Mouse (Mus musculus) stomach, embryonic 14.5 days (tissue): ENCODE data around the gene March11. TPM values are rescaled to one million over a fixed set of nuclear protein-coding genes. Genes with fewer than 3 reads are reported as not detected.
A peak's percentile ranks its signal among the peaks of the same experiment; 100 is the strongest.

Experiments
- ATAC-seq: fragments of 200-750 bp; cut with Nextera tagmentation; 2 replicates; pipeline ENCODE4 v1.8.0; 2017; ENCODE audit warnings: low read depth, moderate TSS enrichment; ENCODE audit not compliant: insufficient number of reproducible peaks, insufficient read depth, low FRiP score
- H3K27ac ChIP-seq: fragments of 300-500 bp; sonication (generic); 2 replicates; pipeline ENCODE4 v1.5.1; 2014; ENCODE audit warnings: mild to moderate bottlenecking, low read length, moderate library complexity, mixed read lengths
- H3K27me3 ChIP-seq: fragments of 300-500 bp; sonication (generic); 2 replicates; pipeline ENCODE4 v1.6.1; 2014; ENCODE audit warnings: low read length, control low read depth, mixed read lengths; ENCODE audit not compliant: control insufficient read depth, insufficient read depth
- H3K36me3 ChIP-seq: fragments of 300-500 bp; sonication (generic); 2 replicates; pipeline ENCODE4 v1.6.1; 2014; ENCODE audit warnings: mild to moderate bottlenecking, control low read depth, low read length, moderate library complexity, mixed read lengths; ENCODE audit not compliant: control insufficient read depth, insufficient read depth
- H3K4me1 ChIP-seq: fragments of 300-500 bp; sonication (generic); 2 replicates; pipeline ENCODE4 v1.6.1; 2014; ENCODE audit warnings: low read length, control low read depth, mixed read lengths; ENCODE audit not compliant: control insufficient read depth, insufficient read depth
- H3K4me2 ChIP-seq: fragments of 300-500 bp; sonication (generic); replicated peaks from 2 replicates; pipeline ENCODE4 v1.6.1; 2014; ENCODE audit warnings: low read depth, low read length, control low read depth
- H3K4me3 ChIP-seq: fragments of 300-500 bp; sonication (generic); 2 replicates; pipeline ENCODE4 v1.5.1; 2014; ENCODE audit warnings: low read depth, low read length, control low read depth
- H3K9ac ChIP-seq: fragments of 300-500 bp; sonication (generic); replicated peaks from 2 replicates; pipeline ENCODE4 v1.6.1; 2014; ENCODE audit warnings: low read depth, mild to moderate bottlenecking, control low read depth, low read length, moderate library complexity, mixed read lengths
- H3K9me3 ChIP-seq: fragments of 300-500 bp; sonication (generic); 2 replicates; pipeline ENCODE4 v1.6.1; 2016; ENCODE audit warnings: low read depth, low read length, control low read depth; ENCODE audit not compliant: control insufficient read depth
- WGBS: fragments of 180-500 bp; shearing (Covaris S2); extraction: QIAGEN DNeasy Blood & Tissue Kit; methylation state at CpG from one replicate; pipeline ENCODE4 v1.1.7; 2014; 5-methylcytosine and 5-hydroxymethylcytosine counted together
- polyA plus RNA-seq: library from polyadenylated mRNA; unstranded; fragments of >200 nt; fragmentation: Nextera tagmentation; extraction: Ambion mirVana; gene quantifications from 2 replicates; pipeline ENCODE4 v1.2.1, GENCODE M21; 2014

March11 gene
- 0.26 TPM in 1 of 2 replicates, not detected in the other for polyA plus RNA-seq

- H3K27ac ChIP-seq, result no peak within 1 kb of the TSS
- no peaks in the 10 kb centered on the region for H3K36me3 ChIP-seq
- peak within 1 kb of the TSS; percentile 57 for H3K4me3 ChIP-seq
- H3K4me2 ChIP-seq, result peak within 1 kb of the TSS; percentile 96
- whole genome bisulfite sequencing, result under 1% methylated on average over 55 of the region's 56 CpGs
- no peaks in the 10 kb centered on the region for H3K9me3 ChIP-seq
- H3K9ac ChIP-seq, result no peak within 1 kb of the TSS
- peak; percentile 81 for ATAC-seq
- H3K27me3 ChIP-seq, result 0 out of 2 replicates have a peak, but pooled peaks cover 7% of the 10 kb centered on the region
- 0 out of 2 replicates have a peak, but pooled peaks cover 6% of the 10 kb centered on the region for H3K4me1 ChIP-seq
Measured at GRCm38 (mm10) chr15:26308629-26309230, at the start of gene March11. TSS of gene March11 (plus strand) at chr15:26309048.

DNA sequence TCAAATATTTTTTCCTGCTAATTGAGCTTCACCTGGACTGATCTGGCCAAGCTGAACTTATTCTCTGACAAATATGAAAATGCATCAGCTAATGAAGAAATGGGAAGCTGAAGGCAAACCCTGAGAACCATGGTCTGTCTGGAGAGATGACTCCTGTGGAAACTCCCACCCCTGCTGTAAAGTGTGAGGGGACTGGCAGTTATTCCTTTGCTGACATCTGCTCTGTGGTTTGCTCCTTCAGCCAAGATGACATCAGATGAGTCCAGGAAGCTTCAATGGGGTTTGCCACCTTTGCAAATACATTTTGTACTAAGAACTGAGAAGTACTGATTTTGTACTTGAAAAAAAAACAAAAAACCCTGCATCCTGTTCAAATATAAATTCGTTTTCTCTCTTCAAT, 46.5 kb upstream of the March11 start:
- no peaks in the 10 kb centered on the region for H3K27me3 ChIP-seq
- no peak overlapping the region for H3K27ac ChIP-seq
- H3K9me3 ChIP-seq, result no peaks in the 10 kb centered on the region
- ATAC-seq, result no peak
- WGBS, result 43% methylated on average over 1 of the region's 1 CpGs
- H3K4me1 ChIP-seq, result no peaks in the 10 kb centered on the region
- no peak overlapping the region for H3K9ac ChIP-seq
- H3K4me2 ChIP-seq, result no peak overlapping the region
- H3K4me3 ChIP-seq, result no peak overlapping the region
- H3K36me3 ChIP-seq, result no peaks in the 10 kb centered on the region

DNA sequence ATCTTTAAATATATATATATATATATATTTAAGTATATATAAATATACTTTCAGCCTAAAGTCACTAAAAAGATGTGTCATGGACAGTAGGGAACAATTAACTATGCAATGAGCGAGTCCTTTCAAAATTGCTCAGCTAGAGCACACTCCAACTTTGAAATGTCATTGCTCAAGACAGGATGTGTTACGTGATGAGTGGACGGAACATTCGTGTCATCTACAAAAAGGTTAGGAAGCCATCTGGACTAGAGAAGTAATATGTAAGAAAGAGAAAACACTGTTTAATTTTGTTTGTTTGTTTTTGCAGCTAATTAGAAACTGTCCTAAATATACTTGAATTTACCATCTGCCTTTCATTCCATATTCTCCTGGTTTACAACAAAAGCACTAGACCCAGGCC, 39.3 kb upstream of the March11 start:
- WGBS, result 82% methylated on average over 4 of the region's 4 CpGs
- no peak overlapping the region for H3K4me3 ChIP-seq
- no peaks in the 10 kb centered on the region for H3K36me3 ChIP-seq
- no peak overlapping the region for H3K4me2 ChIP-seq
- H3K9ac ChIP-seq, result no peak overlapping the region
- H3K27ac ChIP-seq, result no peak overlapping the region
- no peaks in the 10 kb centered on the region for H3K4me1 ChIP-seq
- H3K27me3 ChIP-seq, result no peaks in the 10 kb centered on the region
- no peak for ATAC-seq
- H3K9me3 ChIP-seq, result no peaks in the 10 kb centered on the region

DNA sequence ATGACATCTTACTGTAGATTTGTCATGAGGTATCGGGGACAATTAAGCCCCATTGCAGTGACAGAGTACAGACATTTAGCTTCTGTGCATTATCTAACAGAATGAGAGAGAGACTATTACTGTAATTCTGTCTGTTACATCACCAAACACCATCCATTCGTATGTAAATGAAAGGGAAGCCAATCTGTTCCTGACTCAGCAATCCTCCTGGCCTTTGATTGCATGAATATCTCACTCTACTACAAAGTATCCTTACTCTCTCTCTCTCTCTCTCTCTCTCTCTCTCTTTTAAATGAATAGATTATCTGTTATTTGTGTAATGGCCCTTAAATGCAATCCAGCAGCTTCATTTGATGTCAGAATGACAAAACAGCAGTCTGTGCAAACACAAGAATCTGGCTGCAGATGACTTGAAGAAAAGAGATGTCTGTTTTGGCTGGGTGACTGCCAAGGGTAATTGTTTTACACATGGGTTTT, 32.8 kb upstream of the March11 start:
- no peaks in the 10 kb centered on the region for H3K9me3 ChIP-seq
- no peaks in the 10 kb centered on the region for H3K27me3 ChIP-seq
- H3K27ac ChIP-seq, result no peak overlapping the region
- no peaks in the 10 kb centered on the region for H3K36me3 ChIP-seq
- no peak overlapping the region for H3K9ac ChIP-seq
- H3K4me3 ChIP-seq, result no peak overlapping the region
- ATAC-seq, result no peak
- WGBS, result 83% methylated on average over 2 of the region's 2 CpGs
- no peaks in the 10 kb centered on the region for H3K4me1 ChIP-seq
- H3K4me2 ChIP-seq, result no peak overlapping the region

DNA sequence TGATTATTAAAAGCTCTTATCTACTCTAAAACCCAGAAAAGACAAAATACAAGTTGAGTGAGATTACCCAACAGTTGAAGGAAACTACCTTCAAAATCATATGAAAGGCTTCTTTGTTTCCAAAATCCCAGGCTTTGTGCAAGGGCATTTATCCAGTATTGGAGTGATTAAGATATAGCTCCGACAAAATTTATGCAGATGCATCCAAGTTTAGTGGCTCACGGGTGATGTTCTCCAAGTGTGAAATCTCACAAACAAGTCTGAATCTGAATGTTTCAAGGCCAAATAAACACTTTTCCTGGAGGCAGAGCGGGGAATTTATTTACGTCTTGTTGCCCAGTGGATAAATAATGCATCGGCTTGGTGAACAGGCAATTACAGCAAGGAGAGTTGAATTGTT, 32.2 kb upstream of the March11 start:
- no peak overlapping the region for H3K4me2 ChIP-seq
- no peaks in the 10 kb centered on the region for H3K9me3 ChIP-seq
- no peaks in the 10 kb centered on the region for H3K36me3 ChIP-seq
- no peaks in the 10 kb centered on the region for H3K4me1 ChIP-seq
- no peak overlapping the region for H3K27ac ChIP-seq
- no peak overlapping the region for H3K9ac ChIP-seq
- H3K4me3 ChIP-seq, result no peak overlapping the region
- 82% methylated on average over 5 of the region's 5 CpGs for WGBS
- no peaks in the 10 kb centered on the region for H3K27me3 ChIP-seq
- no peak for ATAC-seq

DNA sequence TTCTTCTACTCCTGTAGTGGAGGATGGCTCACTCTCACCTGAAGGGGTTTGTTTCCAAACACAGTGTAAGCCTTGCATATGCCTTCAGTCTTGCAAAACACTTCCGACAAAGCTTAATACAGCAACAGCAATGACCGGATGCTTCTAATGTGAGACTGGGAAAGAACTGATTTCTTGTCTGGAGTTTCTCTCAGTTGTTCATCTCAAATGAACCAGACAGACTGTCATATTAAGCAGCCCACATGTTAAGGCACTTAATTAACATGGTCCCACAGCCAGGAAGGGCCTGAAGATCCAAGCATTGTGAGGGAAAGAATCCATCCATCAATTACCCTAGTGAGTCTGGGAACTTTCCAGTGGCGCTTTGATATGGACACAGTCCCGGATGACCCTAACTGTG, 17.0 kb upstream of the March11 start:
- ATAC-seq, result no peak
- Histone ChIP-seq H3K9me3 (no peaks in the 10 kb centered on the region), H3K4me3 (no peak overlapping the region), H3K27me3 (no peaks in the 10 kb centered on the region), H3K4me2 (no peak overlapping the region), H3K4me1 (no peaks in the 10 kb centered on the region), H3K9ac (no peak overlapping the region), H3K27ac (no peak overlapping the region), H3K36me3 (no peaks in the 10 kb centered on the region)
- 75% methylated on average over 4 of the region's 4 CpGs for WGBS

GRCm38 (mm10) chr15:26292811-26293210, 16.0 kb upstream of the March11 start:
- no peaks in the 10 kb centered on the region for H3K36me3 ChIP-seq
- H3K4me3 ChIP-seq, result no peak overlapping the region
- ATAC-seq, result no peak
- no peak overlapping the region for H3K9ac ChIP-seq
- H3K27ac ChIP-seq, result no peak overlapping the region
- no peaks in the 10 kb centered on the region for H3K9me3 ChIP-seq
- H3K27me3 ChIP-seq, result no peaks in the 10 kb centered on the region
- 75% methylated on average over 2 of the region's 2 CpGs for WGBS
- H3K4me1 ChIP-seq, result no peaks in the 10 kb centered on the region
- no peak overlapping the region for H3K4me2 ChIP-seq

- H3K4me3 ChIP-seq, result no peak overlapping the region
- ATAC-seq, result no peak
- 45% methylated on average over 1 of the region's 1 CpGs for WGBS
Measured at GRCm38 (mm10) chr15:26293215-26293614, 15.6 kb upstream of the March11 start.

GRCm38 (mm10) chr15:26298668-26299067, 10.2 kb upstream of the March11 start:
- WGBS, result 89% methylated on average over 6 of the region's 6 CpGs
- H3K9me3 ChIP-seq, result no peaks in the 10 kb centered on the region
- H3K4me1 ChIP-seq, result no peaks in the 10 kb centered on the region
- H3K27ac ChIP-seq, result no peak overlapping the region
- no peaks in the 10 kb centered on the region for H3K36me3 ChIP-seq
- H3K4me2 ChIP-seq, result no peak overlapping the region
- H3K9ac ChIP-seq, result no peak overlapping the region
- no peak for ATAC-seq
- no peaks in the 10 kb centered on the region for H3K27me3 ChIP-seq
- no peak overlapping the region for H3K4me3 ChIP-seq

More at GRCm38 (mm10) chr15:26293215-26293614, 15.6 kb upstream of the March11 start:
- H3K4me1 ChIP-seq, result no peaks in the 10 kb centered on the region
- H3K36me3 ChIP-seq, result no peaks in the 10 kb centered on the region
- no peak overlapping the region for H3K9ac ChIP-seq
- no peaks in the 10 kb centered on the region for H3K9me3 ChIP-seq
- no peak overlapping the region for H3K4me2 ChIP-seq
- no peak overlapping the region for H3K27ac ChIP-seq
- no peaks in the 10 kb centered on the region for H3K27me3 ChIP-seq
